Mouse (Mus musculus) heart, adult 2 months (tissue): ENCODE measurements at regions not wholly inside any gene's neighbourhood (a gene's known extent, or its start where the extent isn't known, plus 50 kb on each side); places are given as distances from the start of the nearest gene placed in this dataset.

ENCODE experiments used
- CTCF ChIP-seq: fragments of 200-600 bp; IDR thresholded peaks from 2 replicates; pipeline ENCODE4 v1.8.1; 2022; ENCODE audit warnings: antibody characterized with exemption, mild to moderate bottlenecking, moderate library complexity
- POLR2A ChIP-seq: fragments of 200-500 bp; IDR thresholded peaks from 2 replicates; pipeline ENCODE4 v1.6.1; 2011; ENCODE audit warnings: mild to moderate bottlenecking, low read depth, low read length, control low read depth; ENCODE audit not compliant: insufficient read depth

- no peak for TF ChIP-seq CTCF
- no peak for TF ChIP-seq POLR2A
Observed at GRCm38 (mm10) chr16:93382945-93383344, 220.9 kb downstream of the Setd4 start.
